ENCODE assay signal across 21 mouse cellular contexts in the genomic region with DNA sequence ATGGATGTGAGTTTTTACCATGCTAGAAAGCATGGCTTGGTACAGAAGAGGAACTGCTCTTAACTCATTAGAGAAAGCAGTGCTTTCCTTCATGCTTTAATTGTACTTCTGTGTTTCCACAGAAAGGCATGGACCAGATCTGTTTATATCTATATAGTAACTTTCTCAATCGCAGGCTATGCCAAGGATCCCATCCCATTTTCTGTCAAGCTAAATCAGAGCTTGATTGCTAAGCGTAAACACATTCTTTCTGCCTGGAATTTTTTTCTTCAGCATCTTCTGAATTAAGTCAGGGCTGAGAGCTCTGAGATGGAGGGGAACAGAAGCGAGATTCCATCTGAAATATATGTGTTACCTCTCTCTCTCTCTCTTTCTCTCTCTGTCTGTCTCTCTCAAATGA. TPM values are rescaled to one million over a fixed set of nuclear protein-coding genes. Genes with fewer than 3 reads are reported as not detected.
"Had no signal": no experiment of that assay in that cellular context is flagged by ENCODE, and none has a peak within 500 bp of the region (broad histone marks: within the 10 kb centered on the region; RNA-seq: fewer than 3 reads in every experiment).

No protein-coding gene starts in this region.

- H3K4me3 ChIP-seq: limb, embryonic 15.5 days; liver, embryonic 12.5 days; midbrain, embryonic 13.5 days; myocyte; neural tube, embryonic 12.5 days had no signal

- H3K9ac ChIP-seq: limb, embryonic 15.5 days; liver, embryonic 12.5 days; midbrain, embryonic 13.5 days; neural tube, embryonic 12.5 days had no signal

- H3K27me3 ChIP-seq: limb, embryonic 15.5 days; liver, embryonic 12.5 days; neural tube, embryonic 12.5 days had no signal

- H3K4me1 ChIP-seq: liver, embryonic 12.5 days had no signal

- H3K27ac ChIP-seq: kidney, postnatal 0 days; limb, embryonic 15.5 days; liver, embryonic 12.5 days; neural tube, embryonic 12.5 days had no signal

- H3K9me3 ChIP-seq: limb, embryonic 15.5 days; liver, embryonic 12.5 days; midbrain, embryonic 13.5 days; neural tube, embryonic 12.5 days had no signal

- ATAC-seq: liver, embryonic 12.5 days; midbrain, embryonic 13.5 days had no signal

- H3K36me3 ChIP-seq: limb, embryonic 15.5 days; midbrain, embryonic 13.5 days; neural tube, embryonic 12.5 days had no signal

- DNase-seq: kidney, adult 9 months; kidney, postnatal 36 days; retina, postnatal 1 day; right cerebral cortex, postnatal 4 days; spleen, adult 18-20 months; thymus, adult 18-20 months; thymus, postnatal 14 days had no signal

- H3K4me2 ChIP-seq: limb, embryonic 15.5 days; liver, embryonic 12.5 days; midbrain, embryonic 13.5 days; neural tube, embryonic 12.5 days had no signal

RNA-seq across cellular contexts. Expression of gene Panx3, which starts 45.1 kb away (rescaled TPM):
- total RNA-seq: layer of hippocampus, adult 18-20 months; layer of hippocampus, postnatal 10 days; left cerebral cortex, adult 18-20 months; left cerebral cortex, postnatal 14 days; megakaryocyte-erythroid progenitor cell, adult 5-6 weeks had no signal
- polyA plus RNA-seq: limb, embryonic 11.5 days; liver, embryonic 12.5 days; liver, embryonic 16.5 days; midbrain, embryonic 13.5 days; neural tube, embryonic 12.5 days; stomach, embryonic 14.5 days had no signal
